Mouse (Mus musculus) midbrain, embryonic 11.5 days (tissue): ENCODE data around the gene Ccdc57. TPM values are rescaled to one million over a fixed set of nuclear protein-coding genes. Genes with fewer than 3 reads are reported as not detected.
A peak's percentile ranks its signal among the peaks of the same experiment; 100 is the strongest.
"Not testable (repeated sequence)": the region's sequence is repeated elsewhere in the genome, so short reads cannot be mapped to it uniquely, and the experiment has no call there.

Experiments
- ATAC-seq: fragments of 200-750 bp; cut with Nextera tagmentation; 2 replicates; pipeline ENCODE4 v1.8.0; 2017; ENCODE audit warnings: moderate TSS enrichment, moderate library complexity; ENCODE audit not compliant: low FRiP score
- DNase-seq: peaks from one replicate; pipeline ENCODE4 v3.0.0; 2015; ENCODE audit warnings: low spot score; ENCODE audit errors: missing footprints
- H3K27ac ChIP-seq: fragments of 300-500 bp; sonication (generic); 2 replicates; pipeline ENCODE4 v1.5.1; 2014; ENCODE audit warnings: low read depth, low read length
- H3K27me3 ChIP-seq: fragments of 300-500 bp; sonication (generic); 2 replicates; pipeline ENCODE4 v1.6.1; 2014; ENCODE audit warnings: mild to moderate bottlenecking, low read length, moderate library complexity, mixed read lengths; ENCODE audit not compliant: control insufficient read depth, insufficient read depth
- H3K36me3 ChIP-seq: fragments of 300-500 bp; sonication (generic); 2 replicates; pipeline ENCODE4 v1.6.1; 2014; ENCODE audit warnings: mild to moderate bottlenecking, low read length, moderate library complexity, mixed read lengths; ENCODE audit not compliant: control insufficient read depth, insufficient read depth
- H3K4me1 ChIP-seq: fragments of 300-500 bp; sonication (generic); 2 replicates; pipeline ENCODE4 v1.6.1; 2014; ENCODE audit warnings: low read length; ENCODE audit not compliant: control insufficient read depth, insufficient read depth
- H3K4me2 ChIP-seq: fragments of 300-500 bp; sonication (generic); 2 replicates; pipeline ENCODE4 v1.6.1; 2014; ENCODE audit warnings: mild to moderate bottlenecking, moderate library complexity
- H3K4me3 ChIP-seq: fragments of 300-500 bp; sonication (generic); 2 replicates; pipeline ENCODE4 v1.5.1; 2014; ENCODE audit warnings: low read depth, low read length
- H3K9ac ChIP-seq: fragments of 300-500 bp; sonication (generic); 2 replicates; pipeline ENCODE4 v1.6.1; 2014; ENCODE audit warnings: low read length
- H3K9me3 ChIP-seq: fragments of 300-500 bp; sonication (generic); 2 replicates; pipeline ENCODE4 v1.6.1; 2016; ENCODE audit warnings: low read length; ENCODE audit not compliant: control insufficient read depth
- WGBS: fragments of 180-500 bp; shearing (Covaris S2); extraction: QIAGEN DNeasy Blood & Tissue Kit; methylation state at CpG from one replicate; pipeline ENCODE4 v1.1.7; 2014; 5-methylcytosine and 5-hydroxymethylcytosine counted together
- polyA plus RNA-seq: library from polyadenylated mRNA; unstranded; fragments of >200 nt; fragmentation: Nextera tagmentation; extraction: Ambion mirVana; gene quantifications from 2 replicates; pipeline ENCODE4 v1.2.1, GENCODE M21; 2014

The Ccdc57 gene
- polyA plus RNA-seq, 1 experiment from 2014 or later: 4.3 TPM

DNA sequence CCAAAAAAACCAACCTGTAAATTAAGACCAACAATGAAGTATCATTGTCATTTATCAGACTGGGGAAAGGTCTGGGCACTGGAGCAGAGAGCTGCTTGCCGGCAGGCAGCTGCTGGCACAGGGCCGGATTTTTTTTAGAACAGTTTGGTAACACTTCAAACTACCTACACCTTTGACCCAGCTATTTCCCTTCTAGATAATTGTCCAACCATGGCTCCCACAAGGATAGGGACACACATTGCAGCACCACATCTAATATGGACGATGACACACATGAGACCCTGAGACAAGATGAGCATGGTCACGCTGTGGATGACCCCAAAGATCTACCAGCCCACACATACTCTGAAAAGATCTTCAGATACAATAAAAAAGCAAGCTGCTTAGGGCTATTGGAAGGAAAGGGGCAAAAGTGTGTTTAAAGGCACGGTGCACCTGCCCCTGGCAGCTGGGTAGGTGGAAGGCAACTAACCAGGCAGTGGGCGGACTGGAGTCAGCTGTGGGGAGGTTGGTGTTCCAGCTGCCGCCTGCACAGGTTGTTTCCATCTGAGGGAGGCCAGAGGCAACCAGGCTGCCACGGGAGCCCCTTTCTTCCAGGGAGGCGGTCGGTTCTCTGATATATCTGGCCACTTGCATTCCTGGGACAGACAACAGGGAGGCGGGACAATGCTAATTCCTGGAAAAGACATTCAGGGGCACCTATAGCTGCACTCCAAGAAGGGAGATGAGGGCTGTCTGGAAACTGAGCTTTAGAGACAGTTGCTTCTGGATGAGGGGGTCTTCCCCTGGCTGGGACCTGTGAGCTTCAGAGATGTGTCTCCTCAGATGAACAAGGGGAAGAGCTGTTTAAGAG lies 80.4 kb downstream of the Ccdc57 start:
- H3K36me3 ChIP-seq: 0 out of 2 replicates have a peak, but pooled peaks cover 2% of the 10 kb centered on the region
- H3K4me1 ChIP-seq: no peaks in the 10 kb centered on the region
- H3K9me3 ChIP-seq: no peaks in the 10 kb centered on the region
- no peak overlapping the region for H3K4me3 ChIP-seq
- H3K27ac ChIP-seq: no peak overlapping the region
- ATAC-seq (no peak), DNase-seq (no peak)
- WGBS: 69% methylated on average over 11 of the region's 11 CpGs
- no peaks in the 10 kb centered on the region for H3K27me3 ChIP-seq
- H3K9ac ChIP-seq: no peak overlapping the region
- no peak overlapping the region for H3K4me2 ChIP-seq

GRCm38 (mm10) chr11:120851582-120851981 lies 81.1 kb downstream of the Ccdc57 start:
- no peaks in the 10 kb centered on the region for H3K27me3 ChIP-seq
- no peak overlapping the region for H3K4me2 ChIP-seq
- 80% methylated on average over 2 of the region's 2 CpGs for WGBS
- no peaks in the 10 kb centered on the region for H3K4me1 ChIP-seq
- H3K27ac ChIP-seq: no peak overlapping the region
- H3K36me3 ChIP-seq: no peaks in the 10 kb centered on the region
- no peaks in the 10 kb centered on the region for H3K9me3 ChIP-seq
- H3K9ac ChIP-seq: no peak overlapping the region
- no peak for DNase-seq
- no peak overlapping the region for H3K4me3 ChIP-seq
- no peak for ATAC-seq

DNA sequence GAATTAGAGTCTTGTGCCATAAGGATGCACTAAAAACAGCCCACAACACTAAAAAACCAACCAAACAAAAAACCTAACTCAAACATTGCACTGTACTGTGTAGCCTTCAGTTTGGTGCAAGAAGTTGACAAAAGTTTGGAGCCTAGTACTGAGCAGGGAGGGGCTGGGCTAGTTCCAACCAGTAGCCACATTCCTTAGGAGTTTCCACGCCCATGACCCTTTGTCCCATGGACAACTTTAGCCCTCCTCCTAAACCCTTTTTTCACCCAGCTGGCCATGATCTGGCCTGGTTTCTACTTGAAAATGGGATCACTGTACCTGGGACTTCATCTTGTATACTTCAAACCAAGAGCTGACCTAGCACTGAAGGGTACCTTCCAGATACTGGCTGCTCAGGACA lies 81.5 kb downstream of the Ccdc57 start:
- no peaks in the 10 kb centered on the region for H3K36me3 ChIP-seq
- H3K4me2 ChIP-seq: no peak overlapping the region
- H3K27me3 ChIP-seq: no peaks in the 10 kb centered on the region
- H3K4me1 ChIP-seq: no peaks in the 10 kb centered on the region
- 62% methylated on average over 1 of the region's 1 CpGs for WGBS
- H3K9me3 ChIP-seq: no peaks in the 10 kb centered on the region
- ATAC-seq (no peak), DNase-seq (no peak)
- no peak overlapping the region for H3K4me3 ChIP-seq
- H3K9ac ChIP-seq: no peak overlapping the region
- H3K27ac ChIP-seq: no peak overlapping the region

- Histone ChIP-seq H3K9ac (no peak overlapping the region), H3K4me1 (no peaks in the 10 kb centered on the region), H3K4me2 (no peak overlapping the region), H3K9me3 (no peaks in the 10 kb centered on the region), H3K4me3 (no peak overlapping the region), H3K27me3 (no peaks in the 10 kb centered on the region), H3K27ac (no peak overlapping the region), H3K36me3 (no peaks in the 10 kb centered on the region)
- ATAC-seq: no peak
- no peak for DNase-seq
- WGBS: 69% methylated on average over 2 of the region's 2 CpGs
Observed at GRCm38 (mm10) chr11:120850331-120851030, 82.2 kb downstream of the Ccdc57 start.

DNA sequence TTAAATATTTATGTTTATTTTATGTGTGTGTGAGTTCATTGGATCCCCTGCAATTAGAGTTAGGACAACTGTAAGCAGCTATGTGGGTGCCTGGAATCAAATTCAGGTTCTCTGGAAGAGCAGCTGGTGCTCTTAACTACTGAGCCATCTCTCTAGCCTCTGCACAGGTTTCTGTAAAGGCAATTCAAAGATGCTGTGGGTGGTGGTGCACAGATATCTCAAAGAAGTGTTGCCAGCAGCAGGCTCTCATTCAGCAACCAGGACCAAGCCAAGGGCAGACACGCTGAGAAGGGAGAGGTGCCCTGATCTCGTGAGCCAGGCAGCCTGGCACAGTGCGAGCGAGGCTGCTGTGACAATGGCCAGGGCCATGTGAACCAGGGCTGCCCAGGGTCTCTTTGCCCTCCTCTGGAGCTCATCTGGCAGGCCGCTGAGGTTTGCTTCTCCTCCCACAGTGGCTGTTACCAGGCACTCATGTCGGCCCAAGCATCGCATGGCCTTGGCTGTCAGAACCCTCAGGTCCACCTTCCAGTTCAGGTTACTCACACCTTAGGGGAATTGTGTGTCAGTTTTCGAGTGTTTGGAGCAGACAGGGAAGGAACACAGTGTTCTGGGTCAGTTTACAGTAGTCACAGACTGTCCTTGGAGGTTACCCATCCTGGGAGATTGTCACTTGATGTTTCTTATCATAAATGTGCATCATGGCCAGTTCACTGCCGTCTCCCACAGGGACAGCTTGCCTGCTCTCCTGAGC lies 85.8 kb downstream of the Ccdc57 start:
- Histone ChIP-seq H3K4me1 (no peaks in the 10 kb centered on the region), H3K4me3 (no peak overlapping the region), H3K9ac (no peak overlapping the region), H3K27ac (no peak overlapping the region), H3K27me3 (no peaks in the 10 kb centered on the region), H3K4me2 (no peak overlapping the region), H3K9me3 (no peaks in the 10 kb centered on the region), H3K36me3 (no peaks in the 10 kb centered on the region)
- DNase-seq: no peak
- no peak for ATAC-seq
- WGBS: 84% methylated on average over 9 of the region's 9 CpGs

- H3K4me1 ChIP-seq: no peaks in the 10 kb centered on the region
- no peak overlapping the region for H3K4me3 ChIP-seq
- no peak overlapping the region for H3K27ac ChIP-seq
- H3K36me3 ChIP-seq: no peaks in the 10 kb centered on the region
- DNase-seq: no peak
- no peak overlapping the region for H3K4me2 ChIP-seq
- WGBS: 84% methylated on average over 4 of the region's 4 CpGs
- ATAC-seq: no peak
- H3K27me3 ChIP-seq: no peaks in the 10 kb centered on the region
- no peak overlapping the region for H3K9ac ChIP-seq
- H3K9me3 ChIP-seq: no peaks in the 10 kb centered on the region
Observed at GRCm38 (mm10) chr11:120844329-120844728, 88.3 kb downstream of the Ccdc57 start.

- DNase-seq (peak; percentile 90), ATAC-seq (peak; percentile 82)
- Histone ChIP-seq H3K4me2 (peak overlapping the region; percentile 19; the same call in 1 of the 2 replicates), H3K4me1 (peaks cover 14% of the 10 kb centered on the region), H3K4me3 (no peak overlapping the region), H3K9ac (peak overlapping the region; percentile 4; the same call in 1 of the 2 replicates), H3K36me3 (no peaks in the 10 kb centered on the region), H3K27me3 (no peaks in the 10 kb centered on the region), H3K27ac (peak overlapping the region; percentile 66), H3K9me3 (no peaks in the 10 kb centered on the region)
- 35% methylated on average over 8 of the region's 8 CpGs for WGBS
Observed at GRCm38 (mm10) chr11:120833555-120834280, 99.0 kb downstream of the Ccdc57 start.

GRCm38 (mm10) chr11:120832962-120833361 lies 99.7 kb downstream of the Ccdc57 start:
- not testable (repeated sequence) for H3K27me3 ChIP-seq, H3K9me3 ChIP-seq, H3K4me3 ChIP-seq, H3K4me2 ChIP-seq, H3K27ac ChIP-seq, ATAC-seq, H3K9ac ChIP-seq, H3K36me3 ChIP-seq
- H3K4me1 ChIP-seq: peaks cover 14% of the 10 kb centered on the region
- WGBS: 89% methylated on average over 5 of the region's 5 CpGs
- DNase-seq: peak; percentile 57
